In genomic region chr12:53251701-53252181, GRCm38 (mm10) we compare ENCODE assay signal across 8 mouse cellular contexts. TPM values are rescaled to one million over a fixed set of nuclear protein-coding genes. Genes with fewer than 3 reads are reported as not detected.
DNase-seq lines count a peak whose midpoint lies in the region; ATAC-seq and TF ChIP-seq lines count a peak whose summit lies in the region.

No protein-coding gene starts in this region.

- H3K9me3 ChIP-seq in hindbrain, embryonic 13.5 days, result no peaks in the 10 kb centered on the region
- H3K9me3 ChIP-seq in midbrain, postnatal 0 days (ENCODE audit: low read length), result no peaks in the 10 kb centered on the region

- ATAC-seq in hindbrain, embryonic 13.5 days (ENCODE audit: low FRiP score), result no peak
- 0 out of 2 replicates have a peak, but pooled peaks have one; percentile 28 for ATAC-seq in midbrain, postnatal 0 days (ENCODE audit: low FRiP score)

- H3K4me3 ChIP-seq in embryonic fibroblast, embryonic 13.5 days (ENCODE audit: insufficient read depth, low read length), result peak overlapping the region; percentile 20
- H3K4me3 ChIP-seq in hindbrain, embryonic 13.5 days, result peak overlapping the region; percentile 76
- peak overlapping the region; percentile 3 for H3K4me3 ChIP-seq in left cerebral cortex, adult 2 months
- H3K4me3 ChIP-seq in midbrain, postnatal 0 days (ENCODE audit: low read depth, low read length), result peak overlapping the region; percentile 79

- no peaks in the 10 kb centered on the region for H3K36me3 ChIP-seq in hindbrain, embryonic 13.5 days
- H3K36me3 ChIP-seq in midbrain, postnatal 0 days (ENCODE audit: insufficient read depth, low read length), result no peaks in the 10 kb centered on the region

- WGBS in hindbrain, embryonic 13.5 days, result 2% methylated on average over 11 of the region's 11 CpGs
- under 1% methylated on average over 10 of the region's 11 CpGs for WGBS in midbrain, postnatal 0 days

- no peaks in the 10 kb centered on the region for H3K27me3 ChIP-seq in hindbrain, embryonic 13.5 days
- H3K27me3 ChIP-seq in midbrain, postnatal 0 days (ENCODE audit: insufficient read depth, low read length), result no peaks in the 10 kb centered on the region

- no peak overlapping the region for H3K27ac ChIP-seq in embryonic fibroblast, embryonic 13.5 days (ENCODE audit: insufficient read depth, low read length)
- H3K27ac ChIP-seq in hindbrain, embryonic 13.5 days, result peak overlapping the region; percentile 99
- peak overlapping the region; percentile 36; the same call in 1 of the 2 replicates for H3K27ac ChIP-seq in left cerebral cortex, adult 2 months
- peak overlapping the region; percentile 59; the same call in 1 of the 2 replicates for H3K27ac ChIP-seq in midbrain, postnatal 0 days (ENCODE audit: low read depth, low read length)

- H3K4me2 ChIP-seq in hindbrain, embryonic 13.5 days, result peak overlapping the region; percentile 71
- H3K4me2 ChIP-seq in midbrain, postnatal 0 days (ENCODE audit: low read depth, low read length, poor library complexity, severe bottlenecking), result peak overlapping the region; percentile 92

- intact Hi-C loops in left cerebral cortex, adult 2 months (cut with DNase I), result loop anchor here (5.0 kb wide), 3 partner anchors 86 to 806 kb away; no protein-coding TSS in a partner anchor

- peak; percentile 35; the same call in 1 of the 2 replicates for TF ChIP-seq CTCF in embryonic fibroblast, embryonic 13.5 days (IDR thresholded peaks at IDR 0.05; ENCODE audit: borderline replicate concordance, insufficient read depth, low read length)
- TF ChIP-seq CTCF in left cerebral cortex, adult 2 months (IDR thresholded peaks at IDR 0.05), result no peak
- peak; percentile 65 for TF ChIP-seq CTCF in midbrain, postnatal 0 days (IDR thresholded peaks at IDR 0.05)

- H3K4me1 ChIP-seq in embryonic fibroblast, embryonic 13.5 days (ENCODE audit: control insufficient read depth, insufficient read depth, low read length), result peaks cover 2% of the 10 kb centered on the region; the same call in 1 of the 2 replicates
- H3K4me1 ChIP-seq in hindbrain, embryonic 13.5 days (replicated peaks), result peaks cover 53% of the 10 kb centered on the region
- H3K4me1 ChIP-seq in midbrain, postnatal 0 days (ENCODE audit: insufficient read depth, low read length), result peaks cover 2% of the 10 kb centered on the region; the same call in 1 of the 2 replicates

- DNase-seq in adrenal gland, adult 18-20 months (ENCODE audit: low spot score in 2 of 2), result peak; percentile 18 to 24
- no peak for DNase-seq in adrenal gland, adult 8-10 months
- DNase-seq in MN1 (ENCODE audit: low spot score), result peak; percentile 76
- peak; percentile 28 to 37 for DNase-seq in left cerebral cortex, adult 2 months (ENCODE audit: extremely low spot score in 1 of 2, low spot score in 2 of 2)
- DNase-seq in midbrain, postnatal 0 days (ENCODE audit: low spot score), result peak; percentile 75
- DNase-seq in spleen, adult 18-20 months, result no peak

- H3K9ac ChIP-seq in hindbrain, embryonic 13.5 days, result peak overlapping the region; percentile 98
- H3K9ac ChIP-seq in midbrain, postnatal 0 days (replicated peaks; ENCODE audit: low read length, poor library complexity, severe bottlenecking), result no peak overlapping the region; the same call in 1 of the 2 replicates

- 0 out of 2 replicates have a peak, but pooled peaks have one; percentile 21 for TF ChIP-seq POLR2A in embryonic fibroblast, embryonic 13.5 days (IDR thresholded peaks at IDR 0.05; ENCODE audit: low read depth, low read length)

RNA-seq across cellular contexts. Expression of gene Npas3, which starts 3.3 kb away (rescaled TPM):
- 1 to 10 TPM; 1.1 to 2.1 TPM for total RNA-seq in adrenal gland, adult 18-20 months (2021)
- 1 to 10 TPM; 1.9 to 4.7 (median 2.8) TPM for total RNA-seq in adrenal gland, adult 8-10 months (2022)
- polyA plus RNA-seq in embryonic fibroblast, embryonic 13.5 days (2011; ENCODE audit: insufficient read length, low read depth, missing spikeins), result 5.4 and 6.6 TPM in 2 replicates
- polyA plus RNA-seq in hindbrain, embryonic 13.5 days (2015; fragmentation: Nextera tagmentation; extraction: Ambion mirVana), result 22.3 and 25.0 TPM in 2 replicates
- total RNA-seq in left cerebral cortex, adult 2 months (2021), result 10 to 100 TPM; 18.0 to 21.1 TPM
- 53.8 and 58.7 TPM in 2 replicates for total RNA-seq in midbrain, postnatal 0 days (2014; rRNA removed)
- polyA plus RNA-seq in midbrain, postnatal 0 days (2015; fragmentation: Nextera tagmentation; extraction: Ambion mirVana), result 30.0 and 34.2 TPM in 2 replicates

Comparison
In these comparisons a context has a peak if more than half of its experiments do, and no peak if none do; other contexts are left out.
1. DNase-seq: peak in adrenal gland, adult 18-20 months (2 of 2), MN1 (single experiment), left cerebral cortex, adult 2 months (2 of 2) and midbrain, postnatal 0 days (single experiment); none in adrenal gland, adult 8-10 months (single experiment) and spleen, adult 18-20 months (0 of 2).
2. H3K4me3 ChIP-seq: peak in every context shown above with its lines; median percentile 79 in midbrain, postnatal 0 days; 76 in hindbrain, embryonic 13.5 days; 20 in embryonic fibroblast, embryonic 13.5 days; 3 in left cerebral cortex, adult 2 months.